Mouse (Mus musculus): ENCODE results near the gene Vps8.

- TF ChIP-seq CTCF (IDR thresholded peaks at IDR 0.05; ENCODE audit: borderline replicate concordance, insufficient read depth, low read length) (no peak), POLR2A (IDR thresholded peaks at IDR 0.05; ENCODE audit: low read depth, low read length) (no peak)
Measured at GRCm38 (mm10) chr16:21590806-21591205, 167.9 kb downstream of the Vps8 start.
